Mouse (Mus musculus) adrenal gland, adult 2 months (tissue): ENCODE data around the gene Nes. TPM values are rescaled to one million over a fixed set of nuclear protein-coding genes. Genes with fewer than 3 reads are reported as not detected.

Experiments used
- DNase-seq: peaks from one replicate; pipeline ENCODE4 v3.0.0; 2021
- long read RNA-seq: library from polyadenylated mRNA; stranded (forward); transcript quantifications from one replicate; pipeline ENCODE4 v2.0.0, GENCODE M21; 2021
- polyA plus RNA-seq: library from polyadenylated mRNA; depleted of rRNA; stranded (reverse); fragments of >200 nt; gene quantifications from 2 replicates; pipeline ENCODE4 v1.2.3, GENCODE M21; 2012; rRNA removed
- total RNA-seq, 2 experiments: library from RNA; stranded (reverse); gene quantifications; 2 replicates each; pipeline ENCODE4 v1.2.3; 2021

The Nes gene
- total RNA-seq (1 to 10 TPM; 7.0 to 9.2 TPM), polyA plus RNA-seq (3.5 and 7.0 TPM in 2 replicates)
- long read RNA-seq, full-length matches to known transcripts = 1 of 4 reads
- long read RNA-seq, partial matches to known transcripts = 0 of 4 reads
- long read RNA-seq, other reads (novel, unspliced or antisense) = 3 of 4 reads

DNA sequence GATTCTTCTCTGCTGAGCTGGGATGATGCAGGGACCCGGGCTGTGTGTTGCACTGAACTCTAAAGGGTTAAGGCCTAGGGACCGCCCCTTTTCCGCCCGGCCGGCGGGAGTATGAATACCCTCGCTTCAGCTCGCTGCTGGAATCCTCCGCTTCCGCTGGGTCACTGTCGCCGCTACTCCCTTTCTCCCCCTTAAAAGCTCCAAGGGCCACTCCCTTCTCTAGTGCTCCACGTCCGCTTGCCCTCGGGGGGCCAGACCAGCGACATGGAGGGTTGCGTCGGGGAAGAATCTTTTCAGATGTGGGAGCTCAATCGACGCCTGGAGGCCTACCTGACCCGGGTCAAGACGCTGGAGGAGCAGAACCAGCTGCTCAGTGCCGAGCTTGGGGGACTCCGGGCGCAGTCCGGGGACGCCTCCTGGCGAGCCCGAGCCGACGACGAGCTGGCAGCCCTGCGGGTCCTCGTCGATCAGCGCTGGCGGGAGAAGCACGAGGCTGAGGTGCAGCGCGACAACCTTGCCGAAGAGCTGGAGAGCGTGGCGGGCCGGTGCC lies at the start of gene Nes:
Gene Nes (plus strand): TSS at position 140 of the 550 bp plus-strand sequence.
- DNase-seq = peak; percentile 65

GRCm38 (mm10) chr3:87924996-87925395 lies 45.9 kb upstream of the Nes start:
- DNase-seq = peak; percentile 72

- no peak for DNase-seq
These were observed 43.4 kb upstream of the Nes start for GRCm38 (mm10) chr3:87927452-87927851.

DNA sequence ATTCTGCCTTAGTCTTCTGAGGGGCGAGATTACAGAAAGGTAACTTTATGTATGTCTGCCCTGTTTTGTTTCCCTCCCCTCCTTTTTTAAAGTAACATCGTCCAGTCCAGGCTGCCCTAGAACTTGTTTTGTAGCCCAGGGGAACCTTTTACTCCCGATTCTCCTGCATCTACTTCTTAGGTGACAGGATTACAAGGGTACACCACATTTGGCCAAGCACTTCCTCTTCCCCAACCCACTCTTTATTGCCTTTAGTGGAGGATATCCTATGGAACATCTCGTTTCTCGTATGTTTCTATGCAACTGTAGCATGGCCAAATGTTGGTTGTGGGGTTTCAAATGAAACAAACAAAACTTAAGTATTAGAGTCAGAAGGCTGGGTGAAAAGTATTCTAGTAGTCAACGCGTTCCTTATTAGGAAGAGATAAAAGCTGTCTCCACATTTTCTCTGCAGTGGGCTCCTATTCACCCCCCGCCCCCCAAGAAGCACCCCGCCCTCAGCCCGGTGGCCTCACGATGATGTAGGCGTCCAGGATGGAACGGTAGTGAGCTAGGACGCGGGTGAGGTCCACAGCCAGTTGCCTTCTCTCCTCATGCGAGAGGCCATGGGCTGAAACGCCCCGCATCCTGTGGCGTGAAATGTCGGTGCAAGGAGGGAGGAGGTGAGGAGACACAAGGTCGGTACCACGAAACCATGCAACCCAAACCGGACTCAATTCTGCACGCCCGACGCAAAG lies 41.4 kb upstream of the Nes start:
- no peak for DNase-seq

GRCm38 (mm10) chr3:87930078-87930795 lies 40.6 kb upstream of the Nes start, which contains the start of the genes Isg20l2 and Rrnad1:
TSS of gene Isg20l2 (plus strand) at chr3:87930314.
TSS of gene Rrnad1 (minus strand) at chr3:87930717.
- DNase-seq = peak; percentile 98

GRCm38 (mm10) chr3:87934026-87934425 lies 36.9 kb upstream of the Nes start:
- DNase-seq = no peak

- DNase-seq = no peak
These were observed 36.4 kb upstream of the Nes start for GRCm38 (mm10) chr3:87934501-87934900.

DNA sequence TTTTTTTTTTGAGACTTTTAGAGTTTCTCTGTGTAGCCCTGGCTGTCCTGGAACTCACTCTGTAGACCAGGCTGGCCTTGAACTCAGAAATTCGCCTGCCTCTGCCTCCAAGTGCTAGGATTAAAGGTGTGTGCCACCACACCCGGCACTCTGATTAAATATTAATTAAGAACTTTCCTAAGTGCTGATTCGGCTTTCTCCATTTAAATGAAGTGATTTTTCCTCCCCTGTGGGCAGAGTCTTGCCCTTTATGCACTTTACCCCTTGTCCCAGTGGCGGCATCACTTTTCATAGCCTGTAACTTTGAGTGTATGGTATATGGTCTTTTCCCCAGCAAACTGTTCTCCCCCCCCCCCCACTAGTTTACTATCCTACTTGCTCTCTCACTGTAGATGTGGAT lies 35.7 kb upstream of the Nes start:
- DNase-seq = no peak

- DNase-seq = peak; percentile 71
These were observed 35.1 kb upstream of the Nes start for GRCm38 (mm10) chr3:87935776-87936175.

DNA sequence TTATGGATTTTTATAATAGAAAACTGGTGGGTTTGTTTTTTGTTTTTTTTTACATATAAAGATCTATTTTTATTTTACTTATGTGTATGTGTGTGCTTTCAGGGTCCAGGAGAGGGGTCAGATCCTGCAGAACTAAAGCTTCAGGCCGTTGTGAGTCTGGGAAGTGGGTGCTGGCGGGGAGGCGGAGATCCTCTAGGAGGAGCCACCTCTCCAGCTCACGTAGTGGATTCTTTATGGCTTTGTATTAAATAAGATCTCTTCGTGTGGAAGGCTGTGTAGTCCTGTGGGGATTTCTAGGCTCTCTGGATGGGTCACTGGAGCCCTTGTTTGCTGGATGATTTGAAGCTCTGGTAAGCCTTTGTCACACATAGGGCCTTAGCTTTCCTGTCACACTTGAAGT lies 30.3 kb upstream of the Nes start:
- DNase-seq = no peak

GRCm38 (mm10) chr3:87942471-87942870 lies 28.4 kb upstream of the Nes start:
- DNase-seq = no peak

- no peak for DNase-seq
These were observed 27.3 kb upstream of the Nes start for GRCm38 (mm10) chr3:87943586-87943985.

GRCm38 (mm10) chr3:87944838-87945600 lies 25.9 kb upstream of the Nes start:
- no peak for DNase-seq

DNA sequence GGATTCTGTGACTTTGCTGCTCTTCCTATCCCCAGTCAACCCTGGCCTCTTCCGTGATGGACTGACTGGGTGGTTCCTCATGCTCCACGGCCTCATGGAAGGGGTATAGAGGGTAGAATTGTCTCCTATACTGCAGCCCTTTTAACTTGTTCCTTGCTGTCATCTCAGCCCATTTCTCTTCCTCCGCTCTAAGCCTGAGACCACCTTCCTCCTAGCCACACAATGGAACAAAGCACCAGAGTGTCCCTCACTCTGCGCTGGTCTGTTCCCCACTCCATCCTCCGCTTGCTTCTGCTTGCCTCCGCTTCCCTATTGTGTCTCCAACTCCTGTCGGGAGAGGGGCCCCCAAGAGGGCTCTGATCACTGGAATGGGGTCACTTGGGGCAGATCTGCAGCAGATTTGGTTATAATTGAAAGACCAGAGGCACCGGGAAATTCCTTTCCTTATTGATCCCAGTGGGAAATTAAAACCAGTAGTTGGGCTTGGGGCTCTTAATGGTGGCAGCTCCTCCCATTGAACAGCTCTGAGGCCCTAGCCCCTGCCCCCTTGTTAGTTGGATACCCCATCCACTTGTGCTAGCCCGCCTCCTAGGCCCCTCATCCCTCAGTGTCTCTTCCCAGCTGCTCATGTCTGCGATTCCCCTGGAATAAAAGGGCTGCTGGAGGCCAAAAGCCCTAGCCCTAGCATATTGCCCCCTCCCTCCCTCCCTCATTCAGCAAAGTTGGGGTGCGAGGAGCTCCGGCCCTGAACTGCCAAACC lies 24.9 kb upstream of the Nes start:
- DNase-seq = no peak

DNA sequence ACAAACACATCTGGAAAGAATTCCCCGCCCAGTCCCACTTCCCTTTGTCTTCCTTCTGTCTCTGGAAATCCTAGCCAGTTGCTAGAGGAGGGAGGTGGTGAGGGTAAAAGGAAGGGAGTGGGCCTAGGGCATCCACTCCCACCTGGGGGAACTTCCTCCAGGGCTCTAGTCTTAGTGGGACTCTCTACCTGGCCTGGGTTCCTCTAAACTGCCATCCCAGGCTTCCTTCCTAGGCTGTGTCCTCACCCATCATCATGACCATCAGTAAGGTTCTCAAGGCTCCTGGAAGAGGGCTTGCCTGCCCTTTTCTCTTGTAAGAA lies 24.4 kb upstream of the Nes start:
- DNase-seq = no peak

GRCm38 (mm10) chr3:87947056-87947810 lies 23.6 kb upstream of the Nes start:
- DNase-seq = no peak

DNA sequence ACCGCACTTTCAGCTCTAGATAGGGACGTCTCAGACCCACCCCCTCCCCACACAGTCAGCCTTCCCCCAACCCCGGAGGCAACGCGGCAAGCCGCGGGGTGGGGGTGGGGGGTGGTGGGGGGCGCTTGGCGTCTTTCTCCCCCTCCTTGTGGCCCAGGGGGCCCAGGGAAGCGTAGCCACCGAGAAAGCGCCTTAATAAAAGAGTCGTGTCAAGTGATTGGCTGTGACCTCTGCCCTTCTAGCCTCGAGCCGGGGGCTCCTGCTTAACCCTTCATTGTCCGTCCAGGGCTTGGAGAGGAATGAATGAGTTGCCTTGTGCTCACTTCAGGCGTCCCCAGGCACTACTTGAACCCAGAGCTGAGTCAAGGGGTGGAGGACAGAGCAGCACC lies 23.1 kb upstream of the Nes start:
- DNase-seq = no peak

- DNase-seq = no peak
These were observed 22.3 kb upstream of the Nes start, which contains the start of gene Crabp2 for GRCm38 (mm10) chr3:87948378-87949265. TSS of gene Crabp2 (plus strand) at chr3:87948666.

DNA sequence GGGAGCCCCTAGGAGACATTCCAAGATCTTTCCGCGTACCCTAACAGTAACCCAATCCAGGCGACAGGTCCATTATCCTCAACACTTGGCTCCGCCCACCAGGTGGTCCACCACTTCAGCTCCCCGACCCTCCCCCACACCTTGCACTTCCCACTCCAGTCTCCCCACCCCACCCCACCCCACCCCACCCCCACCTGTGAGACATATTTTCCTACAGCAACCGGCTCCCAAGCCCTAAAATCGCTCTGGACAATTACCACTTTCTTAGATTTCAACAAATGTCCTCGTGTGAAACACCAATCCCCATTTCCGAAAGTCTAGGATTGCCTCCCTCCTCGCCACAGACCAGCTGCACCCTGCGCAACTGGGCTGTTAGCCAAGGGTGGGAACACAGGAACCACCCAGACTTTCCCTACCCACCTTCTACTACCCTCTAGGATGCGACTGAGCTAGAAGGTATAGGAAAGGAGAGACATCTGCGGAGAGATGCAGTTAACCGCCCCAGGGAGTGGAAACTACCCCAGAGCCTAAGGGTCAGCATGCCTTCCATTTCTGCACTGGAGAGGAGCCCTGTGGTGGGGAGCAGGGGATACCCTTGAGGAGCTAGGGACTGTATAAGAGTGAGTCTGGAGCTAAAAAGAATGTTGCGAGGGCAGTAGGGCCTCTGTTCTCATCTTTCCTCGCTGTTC lies 21.5 kb upstream of the Nes start:
- DNase-seq = no peak
